Mouse (Mus musculus): ENCODE measurements around the gene Wdr82.

Wdr82 gene

GRCm38 (mm10) chr9:106227790-106228429, 57.2 kb downstream of the Wdr82 start:
- DNase-seq = no peak

GRCm38 (mm10) chr9:106230051-106230733, 59.5 kb downstream of the Wdr82 start:
- DNase-seq = no peak

GRCm38 (mm10) chr9:106230734-106231106, 60.0 kb downstream of the Wdr82 start:
- DNase-seq = no peak

GRCm38 (mm10) chr9:106231220-106231619, 60.5 kb downstream of the Wdr82 start:
- DNase-seq = no peak

GRCm38 (mm10) chr9:106231816-106232215, 61.1 kb downstream of the Wdr82 start:
- no peak for DNase-seq

GRCm38 (mm10) chr9:106232956-106233355, 62.2 kb downstream of the Wdr82 start:
- no peak for DNase-seq

- no peak for DNase-seq
Measured at GRCm38 (mm10) chr9:106233953-106234352, 63.2 kb downstream of the Wdr82 start.

- DNase-seq = no peak
Measured at GRCm38 (mm10) chr9:106235194-106235830, 64.6 kb downstream of the Wdr82 start.

GRCm38 (mm10) chr9:106236156-106236817, 65.6 kb downstream of the Wdr82 start:
- no peak for DNase-seq

- DNase-seq = no peak
Measured at GRCm38 (mm10) chr9:106236818-106237211, 66.1 kb downstream of the Wdr82 start.

- DNase-seq = no peak
Measured at GRCm38 (mm10) chr9:106237401-106237800, 66.7 kb downstream of the Wdr82 start.

- no peak for DNase-seq
Measured at GRCm38 (mm10) chr9:106237878-106238277, 67.2 kb downstream of the Wdr82 start.
